Mouse (Mus musculus): ENCODE measurements around the gene Baiap2. TPM values are rescaled to one million over a fixed set of nuclear protein-coding genes. Genes with fewer than 3 reads are reported as not detected.

Baiap2 gene
- total and polyA plus RNA-seq, 2 experiments from 2014 or later: 31.1 to 42.3 TPM

DNA sequence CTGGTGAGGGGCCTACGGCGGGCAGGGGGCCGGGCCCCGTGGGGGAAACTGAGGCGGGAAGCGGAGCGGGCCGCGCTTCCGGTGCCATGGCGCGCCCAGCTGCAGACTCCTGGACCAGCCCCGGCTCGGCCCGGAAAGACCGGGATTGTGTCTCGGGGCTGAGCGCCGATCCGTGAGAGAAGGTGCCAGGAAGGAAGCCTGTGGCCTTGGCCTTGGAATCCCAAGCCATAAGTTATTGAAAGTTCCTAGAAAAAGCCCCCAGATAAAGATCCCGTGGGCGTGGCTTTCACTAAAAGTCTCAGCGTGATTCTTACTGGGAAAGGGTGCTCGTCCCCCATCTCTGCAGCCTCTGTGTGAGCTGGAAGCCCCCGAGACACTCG is 28.6 kb upstream of the Baiap2 start:
- H3K9me3 ChIP-seq (ENCODE audit: low read length): no peaks in the 10 kb centered on the region
- peaks cover 25% of the 10 kb centered on the region for H3K36me3 ChIP-seq (ENCODE audit: insufficient read depth)
- no peaks in the 10 kb centered on the region for H3K27me3 ChIP-seq (ENCODE audit: insufficient read depth, low read length)
- peak overlapping the region; percentile 75 for H3K4me2 ChIP-seq (ENCODE audit: low read depth)
- ATAC-seq (peak; percentile 50), DNase-seq (no peak)
- peak overlapping the region; percentile 76 for H3K9ac ChIP-seq
- peak overlapping the region; percentile 64 for H3K4me3 ChIP-seq (ENCODE audit: low read depth, low read length)
- WGBS: under 1% methylated on average over 26 of the region's 26 CpGs
- H3K27ac ChIP-seq (ENCODE audit: low read depth, low read length): peak overlapping the region; percentile 60
- no peak for TF ChIP-seq CTCF (IDR thresholded peaks at IDR 0.05; ENCODE audit: low read depth)
- peaks cover 18% of the 10 kb centered on the region for H3K4me1 ChIP-seq (ENCODE audit: insufficient read depth)

DNA sequence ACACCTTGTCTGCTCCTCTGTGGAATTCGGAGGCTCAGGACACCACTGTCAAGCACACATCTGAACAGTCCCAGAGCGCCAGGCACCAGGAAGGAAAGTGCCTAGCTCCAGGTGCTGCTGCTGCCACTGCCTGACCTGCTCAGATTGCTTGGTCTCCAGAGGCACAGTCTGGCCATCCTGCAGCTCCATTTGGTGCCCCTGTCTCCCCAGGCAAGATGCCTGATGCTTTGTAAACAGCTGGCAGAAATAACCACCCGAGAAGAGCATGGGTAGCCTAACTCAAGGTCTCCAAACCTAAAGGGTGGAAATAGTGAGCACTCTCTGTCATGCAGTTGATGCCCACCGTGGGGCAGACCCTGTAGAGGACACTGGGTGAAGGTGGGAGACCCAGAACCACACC is 28.2 kb upstream of the Baiap2 start:
- Histone ChIP-seq H3K36me3 (ENCODE audit: insufficient read depth) (peaks cover 29% of the 10 kb centered on the region), H3K4me1 (ENCODE audit: insufficient read depth) (peaks cover 18% of the 10 kb centered on the region), H3K4me3 (ENCODE audit: low read depth, low read length) (peak overlapping the region; percentile 64), H3K9me3 (ENCODE audit: low read length) (no peaks in the 10 kb centered on the region), H3K27me3 (ENCODE audit: insufficient read depth, low read length) (no peaks in the 10 kb centered on the region), H3K4me2 (ENCODE audit: low read depth) (peak overlapping the region; percentile 75), H3K9ac (peak overlapping the region; percentile 76), H3K27ac (ENCODE audit: low read depth, low read length) (0 out of 2 replicates have a peak overlapping the region, but pooled peaks have one; percentile 60)
- ATAC-seq: no peak
- 29% methylated on average over 4 of the region's 4 CpGs for WGBS
- no peak for TF ChIP-seq CTCF (IDR thresholded peaks at IDR 0.05; ENCODE audit: low read depth)
- no peak for DNase-seq

DNA sequence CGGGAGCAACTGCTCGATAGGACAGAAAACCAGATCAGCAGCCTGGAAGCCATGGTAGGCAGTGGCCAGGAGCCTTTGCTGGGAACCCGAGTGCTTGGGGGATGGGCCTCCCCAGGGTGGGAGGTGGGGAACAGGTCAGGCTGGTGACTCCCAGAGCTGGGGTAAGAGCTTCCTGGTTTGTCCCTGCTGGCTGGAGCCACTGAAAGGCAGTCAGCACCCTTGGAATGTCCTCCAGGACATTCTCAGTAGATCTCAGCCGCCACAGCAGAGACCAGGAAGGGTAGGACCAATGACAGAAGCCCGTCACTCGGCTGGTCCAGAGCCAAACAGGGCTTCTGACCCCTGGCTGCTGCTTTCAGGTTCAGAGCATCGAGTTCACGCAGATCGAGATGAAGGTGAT is 26.9 kb upstream of the Baiap2 start:
- Histone ChIP-seq H3K27me3 (ENCODE audit: insufficient read depth, low read length) (no peaks in the 10 kb centered on the region), H3K4me1 (ENCODE audit: insufficient read depth) (peaks cover 15% of the 10 kb centered on the region), H3K36me3 (ENCODE audit: insufficient read depth) (peaks cover 29% of the 10 kb centered on the region), H3K4me2 (ENCODE audit: low read depth) (no peak overlapping the region), H3K27ac (ENCODE audit: low read depth, low read length) (no peak overlapping the region), H3K4me3 (ENCODE audit: low read depth, low read length) (no peak overlapping the region), H3K9ac (no peak overlapping the region), H3K9me3 (ENCODE audit: low read length) (no peaks in the 10 kb centered on the region)
- 85% methylated on average over 9 of the region's 9 CpGs for WGBS
- DNase-seq: no peak
- no peak for ATAC-seq
- TF ChIP-seq CTCF (IDR thresholded peaks at IDR 0.05; ENCODE audit: low read depth): no peak

DNA sequence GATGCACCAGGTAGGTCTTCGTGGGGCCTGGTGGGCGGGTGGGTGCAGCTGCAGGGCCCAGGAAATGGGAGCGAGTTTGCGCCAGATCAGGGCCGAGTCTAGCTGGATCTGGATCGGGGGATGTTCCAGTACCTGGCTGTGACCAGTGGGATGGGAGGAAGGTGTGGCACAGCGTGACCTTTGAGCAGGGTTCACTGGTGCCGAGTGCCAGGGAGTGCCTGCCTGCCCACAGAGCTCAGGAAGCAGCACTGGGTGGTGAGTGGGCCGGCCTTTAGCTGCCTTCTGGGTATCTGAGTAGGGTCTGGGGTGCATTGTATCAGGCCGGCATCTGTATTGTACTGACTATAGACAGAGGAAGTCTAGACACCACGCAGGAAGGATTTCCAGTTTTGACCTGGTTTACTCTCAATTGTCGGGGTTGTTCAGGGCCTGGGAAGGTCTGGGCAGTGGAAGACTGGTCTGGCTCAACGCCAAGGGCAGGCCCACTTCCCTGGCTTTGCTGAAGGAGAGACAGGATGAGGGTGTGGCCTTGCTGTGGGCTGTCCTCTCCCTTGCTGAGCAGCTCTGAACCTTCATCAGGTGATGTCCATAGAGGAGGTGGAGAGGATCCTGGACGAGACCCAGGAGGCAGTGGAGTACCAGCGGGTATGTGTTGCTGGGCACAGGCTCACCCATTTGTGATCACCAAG is 26.3 kb upstream of the Baiap2 start:
- H3K4me3 ChIP-seq (ENCODE audit: low read depth, low read length): no peak overlapping the region
- H3K4me2 ChIP-seq (ENCODE audit: low read depth): no peak overlapping the region
- no peaks in the 10 kb centered on the region for H3K9me3 ChIP-seq (ENCODE audit: low read length)
- H3K9ac ChIP-seq: no peak overlapping the region
- ATAC-seq: no peak
- DNase-seq: no peak
- no peaks in the 10 kb centered on the region for H3K27me3 ChIP-seq (ENCODE audit: insufficient read depth, low read length)
- 90% methylated on average over 15 of the region's 15 CpGs for WGBS
- H3K36me3 ChIP-seq (ENCODE audit: insufficient read depth): peaks cover 29% of the 10 kb centered on the region
- peaks cover 15% of the 10 kb centered on the region for H3K4me1 ChIP-seq (ENCODE audit: insufficient read depth)
- TF ChIP-seq CTCF (IDR thresholded peaks at IDR 0.05; ENCODE audit: low read depth): no peak
- H3K27ac ChIP-seq (ENCODE audit: low read depth, low read length): no peak overlapping the region

DNA sequence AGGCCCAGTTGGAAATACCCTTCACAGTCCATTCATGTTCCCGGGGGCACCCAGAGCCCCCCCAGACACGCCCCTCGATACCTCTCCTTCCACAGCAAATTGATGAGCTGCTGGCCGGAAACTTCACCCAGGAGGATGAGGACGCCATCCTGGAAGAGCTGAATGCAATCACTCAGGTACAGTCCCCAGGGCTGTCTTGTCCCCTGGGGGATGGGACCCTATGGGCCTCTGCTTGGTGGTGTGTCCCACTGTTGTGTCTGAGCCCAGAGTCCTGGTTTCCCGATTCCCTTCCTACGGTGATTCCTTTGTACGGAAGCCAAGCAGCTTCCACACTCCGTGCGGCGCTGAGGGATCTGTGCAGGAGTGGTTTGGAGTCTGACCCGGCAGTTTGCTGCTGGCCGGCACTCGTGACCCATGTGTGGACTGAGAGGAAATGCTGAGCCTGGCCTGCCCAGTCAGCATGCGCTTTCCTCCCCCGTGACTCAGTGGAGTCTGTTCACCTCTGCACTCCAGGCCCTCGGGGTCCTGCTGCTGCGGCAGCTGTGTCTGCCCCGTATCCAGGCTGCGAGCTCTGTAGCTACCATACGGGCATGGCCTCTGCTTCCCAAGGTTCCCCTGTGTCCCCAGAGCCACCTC is 25.6 kb upstream of the Baiap2 start:
- no peak for DNase-seq
- Histone ChIP-seq H3K27me3 (ENCODE audit: insufficient read depth, low read length) (no peaks in the 10 kb centered on the region), H3K4me2 (ENCODE audit: low read depth) (no peak overlapping the region), H3K4me1 (ENCODE audit: insufficient read depth) (peaks cover 15% of the 10 kb centered on the region), H3K36me3 (ENCODE audit: insufficient read depth) (peaks cover 29% of the 10 kb centered on the region), H3K9ac (no peak overlapping the region), H3K9me3 (ENCODE audit: low read length) (no peaks in the 10 kb centered on the region), H3K4me3 (ENCODE audit: low read depth, low read length) (no peak overlapping the region), H3K27ac (ENCODE audit: low read depth, low read length) (no peak overlapping the region)
- no peak for TF ChIP-seq CTCF (IDR thresholded peaks at IDR 0.05; ENCODE audit: low read depth)
- ATAC-seq: no peak
- 91% methylated on average over 21 of the region's 21 CpGs for WGBS

DNA sequence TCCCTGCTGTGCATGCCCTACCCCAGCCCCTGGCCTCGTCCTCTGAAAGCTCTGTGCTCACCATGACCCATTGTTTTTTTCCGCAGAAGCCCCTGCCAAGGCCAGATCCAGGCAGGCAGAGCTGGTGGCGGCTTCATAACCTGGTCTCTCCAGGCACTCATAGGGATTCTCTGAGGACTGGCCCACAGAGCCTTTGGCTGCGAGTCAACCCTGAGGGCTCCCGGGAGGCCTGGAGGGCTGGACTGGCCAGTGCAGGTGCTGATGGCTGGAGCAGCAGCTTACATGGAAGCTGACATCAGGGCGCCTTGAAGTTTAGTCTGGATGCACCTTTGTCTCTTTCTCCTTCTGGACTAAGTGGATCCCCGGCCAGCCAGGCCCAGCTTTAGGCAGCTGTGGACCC is 24.0 kb upstream of the Baiap2 start:
- 81% methylated on average over 7 of the region's 7 CpGs for WGBS
- no peak overlapping the region for H3K27ac ChIP-seq (ENCODE audit: low read depth, low read length)
- no peak overlapping the region for H3K9ac ChIP-seq
- no peak overlapping the region for H3K4me2 ChIP-seq (ENCODE audit: low read depth)
- no peak for TF ChIP-seq CTCF (IDR thresholded peaks at IDR 0.05; ENCODE audit: low read depth)
- H3K4me1 ChIP-seq (ENCODE audit: insufficient read depth): 0 out of 2 replicates have a peak, but pooled peaks cover 7% of the 10 kb centered on the region
- no peaks in the 10 kb centered on the region for H3K9me3 ChIP-seq (ENCODE audit: low read length)
- H3K4me3 ChIP-seq (ENCODE audit: low read depth, low read length): no peak overlapping the region
- H3K36me3 ChIP-seq (ENCODE audit: insufficient read depth): peaks cover 29% of the 10 kb centered on the region
- ATAC-seq (no peak), DNase-seq (no peak)
- H3K27me3 ChIP-seq (ENCODE audit: insufficient read depth, low read length): no peaks in the 10 kb centered on the region

DNA sequence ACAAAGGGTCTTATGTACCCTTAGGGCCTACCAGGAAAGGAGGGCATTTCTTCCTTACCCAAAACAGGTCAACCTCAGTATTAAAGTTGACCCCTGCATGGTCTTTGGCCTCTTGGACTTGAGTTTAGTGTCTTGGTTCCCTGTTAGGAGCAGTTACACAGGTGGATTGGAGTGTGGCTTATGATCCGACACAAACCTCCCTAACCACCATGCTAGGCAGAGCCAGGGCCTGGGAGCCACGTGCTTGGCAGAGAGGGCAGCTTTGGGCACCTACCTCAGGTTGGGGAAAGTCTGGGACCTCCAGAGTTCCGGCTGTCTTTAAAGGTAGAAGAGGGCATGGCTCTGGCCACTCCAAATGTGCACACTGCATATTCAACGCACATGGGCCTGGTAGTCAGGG is 23.1 kb upstream of the Baiap2 start:
- TF ChIP-seq CTCF (IDR thresholded peaks at IDR 0.05; ENCODE audit: low read depth): no peak
- no peak overlapping the region for H3K27ac ChIP-seq (ENCODE audit: low read depth, low read length)
- 0 out of 2 replicates have a peak, but pooled peaks cover 4% of the 10 kb centered on the region for H3K4me1 ChIP-seq (ENCODE audit: insufficient read depth)
- H3K36me3 ChIP-seq (ENCODE audit: insufficient read depth): peaks cover 29% of the 10 kb centered on the region
- no peak for ATAC-seq
- H3K4me2 ChIP-seq (ENCODE audit: low read depth): no peak overlapping the region
- no peak overlapping the region for H3K9ac ChIP-seq
- no peak for DNase-seq
- H3K4me3 ChIP-seq (ENCODE audit: low read depth, low read length): no peak overlapping the region
- WGBS: 95% methylated on average over 4 of the region's 4 CpGs
- no peaks in the 10 kb centered on the region for H3K9me3 ChIP-seq (ENCODE audit: low read length)
- H3K27me3 ChIP-seq (ENCODE audit: insufficient read depth, low read length): no peaks in the 10 kb centered on the region
